Mouse (Mus musculus): ENCODE results near the gene Snrpf. TPM values are rescaled to one million over a fixed set of nuclear protein-coding genes. Genes with fewer than 3 reads are reported as not detected.

Gene Snrpf
- total RNA-seq, 2 experiments from 2014 or later: 22.7 to 23.7 TPM

- no peak for DNase-seq (ENCODE audit: low spot score in 2 of 2)
These were observed 51.2 kb downstream of the Snrpf start for GRCm38 (mm10) chr10:93538287-93538686.

Other genes with a start within 250 kb of the Snrpf start
- gene Lta4h, start 136.3 kb downstream of the Snrpf start, total RNA-seq (2021): 10 to 100 TPM; 90.0 to 93.3 TPM
- 1 to 10 TPM in 1 of 2 experiments, under 1 TPM in 1; 0.17 to 5.9 TPM for gene Hal, start 100.9 kb downstream of the Snrpf start, total RNA-seq (2021)
- 1 to 10 TPM in 1 of 2 experiments, under 1 TPM in 1; 0.36 to 4.0 TPM for gene Amdhd1, start 49.7 kb downstream of the Snrpf start, total RNA-seq (2021)
- gene Ccdc38, start 49.1 kb downstream of the Snrpf start, total RNA-seq (2021): not detected
- 10 to 100 TPM; 12.9 to 14.8 TPM for gene Ntn4, start 51.0 kb upstream of the Snrpf start, total RNA-seq (2021)
- gene Usp44, start 241.8 kb upstream of the Snrpf start, total RNA-seq (2021): under 1 TPM; 0.11 to 0.20 TPM